Mouse (Mus musculus) kidney, adult 2 months (tissue): ENCODE results near the gene Plk3. TPM values are rescaled to one million over a fixed set of nuclear protein-coding genes. Genes with fewer than 3 reads are reported as not detected.

Experiments used
- DNase-seq: peaks from one replicate; pipeline ENCODE4 v3.0.0; 2021
- H3K27ac ChIP-seq: fragments of 200-500 bp; 2 replicates; pipeline ENCODE4 v1.5.1; 2012; ENCODE audit warnings: low read depth, low read length, control low read depth, inconsistent platforms; ENCODE audit not compliant: insufficient read depth
- H3K27me3 ChIP-seq: fragments of 200-500 bp; replicated peaks from 2 replicates; pipeline ENCODE4 v1.6.1; 2012; ENCODE audit warnings: mild to moderate bottlenecking, moderate library complexity, low read length, inconsistent platforms; ENCODE audit not compliant: control insufficient read depth, insufficient read depth
- H3K36me3 ChIP-seq: fragments of 200-500 bp; 2 replicates; pipeline ENCODE4 v1.6.1; 2012; ENCODE audit warnings: mild to moderate bottlenecking, moderate library complexity, low read length, inconsistent platforms; ENCODE audit not compliant: control insufficient read depth, insufficient read depth
- H3K4me1 ChIP-seq: fragments of 200-500 bp; 2 replicates; pipeline ENCODE4 v1.6.1; 2011; ENCODE audit warnings: low read length; ENCODE audit not compliant: control insufficient read depth, insufficient read depth
- H3K4me3 ChIP-seq: fragments of 200-500 bp; 2 replicates; pipeline ENCODE4 v1.5.1; 2011; ENCODE audit warnings: mild to moderate bottlenecking, low read depth, low read length, control low read depth; ENCODE audit not compliant: insufficient read depth
- CTCF ChIP-seq: fragments of 200-500 bp; conservative IDR thresholded peaks from 2 replicates; pipeline ENCODE4 v1.5.1; 2011; ENCODE audit warnings: low read depth, mild to moderate bottlenecking, control low read depth, low read length, moderate library complexity, mixed read lengths; ENCODE audit not compliant: insufficient read depth, insufficient read length
- POLR2A ChIP-seq: fragments of 200-500 bp; IDR thresholded peaks from one replicate; pipeline ENCODE4 v1.6.1; 2011; ENCODE audit warnings: low read depth, low read length, control low read depth
- WGBS: fragments of 180-500 bp; shearing (Covaris S2); methylation state at CpG from one replicate; pipeline ENCODE4 v1.1.7; 2018; 5-methylcytosine and 5-hydroxymethylcytosine counted together
- polyA plus RNA-seq: library from polyadenylated mRNA; depleted of rRNA; stranded (reverse); fragments of >200 nt; gene quantifications from 2 replicates; pipeline ENCODE4 v1.2.3, GENCODE M21; 2012

The Plk3 gene
- polyA plus RNA-seq, 1 experiment: 6.9 TPM

- WGBS: 52% methylated on average over 14 of the region's 14 CpGs
- H3K4me1 ChIP-seq: peaks cover 7% of the 10 kb centered on the region; the same call in 1 of the 2 replicates
- TF ChIP-seq CTCF: no peak
Measured at GRCm38 (mm10) chr4:117124518-117125347, 9.0 kb downstream of the Plk3 start.

GRCm38 (mm10) chr4:117124218-117124517 lies 9.6 kb downstream of the Plk3 start:
- H3K27me3 ChIP-seq: no peaks in the 10 kb centered on the region
- peaks cover 7% of the 10 kb centered on the region; the same call in 1 of the 2 replicates for H3K4me1 ChIP-seq
- TF ChIP-seq CTCF: no peak
- TF ChIP-seq POLR2A: no peak
- no peaks in the 10 kb centered on the region for H3K36me3 ChIP-seq
- H3K27ac ChIP-seq: no peak overlapping the region; the same call in 1 of the 2 replicates
- WGBS: 71% methylated on average over 3 of the region's 3 CpGs
- DNase-seq: no peak
- no peak overlapping the region for H3K4me3 ChIP-seq

More at GRCm38 (mm10) chr4:117124518-117125347, 9.0 kb downstream of the Plk3 start:
- Histone ChIP-seq H3K36me3 (no peaks in the 10 kb centered on the region), H3K27ac (peak overlapping the region; percentile 99), H3K4me3 (no peak overlapping the region), H3K27me3 (no peaks in the 10 kb centered on the region)
- peak; percentile 59 for DNase-seq

DNA sequence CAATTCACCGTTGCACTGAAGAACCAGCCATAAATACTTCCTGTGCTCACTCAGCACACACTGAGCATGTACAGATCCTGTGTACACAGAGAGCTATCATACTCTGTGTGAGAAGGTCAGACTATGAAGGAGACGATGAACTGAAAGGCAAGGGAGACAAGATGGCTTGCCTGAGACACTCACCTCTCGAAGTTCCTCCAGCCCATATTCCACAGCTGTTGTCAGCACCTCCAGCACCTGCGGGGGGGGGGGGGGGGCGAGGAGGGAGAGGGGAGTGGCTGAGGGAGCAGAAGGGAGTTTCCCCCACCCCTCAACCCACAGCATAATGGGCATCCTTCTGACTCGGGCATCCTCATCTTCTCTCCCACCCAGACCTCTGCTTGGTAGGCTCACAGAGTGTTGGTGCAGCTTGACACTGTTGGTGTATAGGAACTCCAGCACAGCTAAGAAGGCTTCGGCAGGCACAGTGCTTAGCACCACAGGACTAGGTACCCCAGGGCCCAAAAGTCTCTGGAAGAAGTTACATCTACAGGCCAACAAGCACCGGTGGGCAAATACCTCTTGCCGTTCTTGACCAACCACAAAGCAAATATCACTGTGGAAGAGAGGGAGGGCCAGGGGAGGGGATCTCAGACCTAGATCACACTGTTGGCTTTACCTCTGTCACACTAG lies 10.1 kb downstream of the Plk3 start:
- Histone ChIP-seq H3K36me3 (no peaks in the 10 kb centered on the region), H3K27me3 (no peaks in the 10 kb centered on the region), H3K4me3 (no peak overlapping the region), H3K4me1 (peaks cover 7% of the 10 kb centered on the region; the same call in 1 of the 2 replicates), H3K27ac (no peak overlapping the region)
- TF ChIP-seq POLR2A (no peak), CTCF (no peak)
- 68% methylated on average over 9 of the region's 9 CpGs for WGBS
- DNase-seq: no peak

DNA sequence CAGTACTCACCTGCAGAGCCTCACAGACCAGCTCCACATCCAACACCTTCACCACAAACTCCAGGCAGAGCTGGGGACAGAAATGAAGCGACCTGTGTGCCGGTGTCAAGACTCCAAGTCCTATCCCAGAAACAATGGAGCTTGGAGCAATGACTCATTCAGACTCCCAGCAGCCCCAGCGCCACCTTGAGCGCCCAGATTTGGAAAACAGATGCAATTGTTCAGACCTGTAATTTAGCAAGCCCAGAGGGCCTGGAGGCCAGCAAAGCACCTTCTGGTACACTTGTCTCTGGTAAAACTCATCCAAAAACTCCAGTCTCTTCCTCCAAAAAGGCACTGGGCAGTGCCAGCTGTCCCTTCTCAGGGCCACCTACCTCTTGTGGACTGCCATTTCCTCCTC lies 11.6 kb downstream of the Plk3 start:
- no peak for TF ChIP-seq CTCF
- no peak for TF ChIP-seq POLR2A
- 79% methylated on average over 4 of the region's 4 CpGs for WGBS
- Histone ChIP-seq H3K27ac (no peak overlapping the region), H3K27me3 (no peaks in the 10 kb centered on the region), H3K4me3 (no peak overlapping the region), H3K36me3 (no peaks in the 10 kb centered on the region), H3K4me1 (peaks cover 7% of the 10 kb centered on the region; the same call in 1 of the 2 replicates)
- no peak for DNase-seq

GRCm38 (mm10) chr4:117120445-117121414 lies 13.0 kb downstream of the Plk3 start:
- DNase-seq: peak; percentile 99
- H3K4me1 ChIP-seq: peaks cover 3% of the 10 kb centered on the region; the same call in 1 of the 2 replicates
- TF ChIP-seq POLR2A (peak; percentile 33), CTCF (peak; percentile 80)
- under 1% methylated on average over 69 of the region's 69 CpGs for WGBS
- H3K36me3 ChIP-seq: no peaks in the 10 kb centered on the region
- no peaks in the 10 kb centered on the region for H3K27me3 ChIP-seq
- H3K4me3 ChIP-seq: peak overlapping the region; percentile 80
- peak overlapping the region; percentile 93 for H3K27ac ChIP-seq

- TF ChIP-seq CTCF (no peak), POLR2A (no peak)
- peak overlapping the region; percentile 93 for H3K27ac ChIP-seq
- no peaks in the 10 kb centered on the region for H3K27me3 ChIP-seq
- WGBS: 4% methylated on average over 10 of the region's 10 CpGs
- H3K36me3 ChIP-seq: no peaks in the 10 kb centered on the region
- DNase-seq: no peak
- H3K4me3 ChIP-seq: peak overlapping the region; percentile 68
- peaks cover 3% of the 10 kb centered on the region; the same call in 1 of the 2 replicates for H3K4me1 ChIP-seq
Measured at GRCm38 (mm10) chr4:117120052-117120444, 13.7 kb downstream of the Plk3 start.
